Mouse (Mus musculus) skeletal muscle tissue, adult 2 months (tissue): ENCODE measurements at regions not wholly inside any gene's neighbourhood (a gene's known extent, or its start where the extent isn't known, plus 50 kb on each side); places are given as distances from the start of the nearest gene placed in this dataset.
A peak's percentile ranks its signal among the peaks of the same experiment; 100 is the strongest.

Experiments used
- DNase-seq: peaks from one replicate; pipeline ENCODE4 v3.0.0-alpha.2; 2012; ENCODE audit warnings: low read depth, low spot score

DNA sequence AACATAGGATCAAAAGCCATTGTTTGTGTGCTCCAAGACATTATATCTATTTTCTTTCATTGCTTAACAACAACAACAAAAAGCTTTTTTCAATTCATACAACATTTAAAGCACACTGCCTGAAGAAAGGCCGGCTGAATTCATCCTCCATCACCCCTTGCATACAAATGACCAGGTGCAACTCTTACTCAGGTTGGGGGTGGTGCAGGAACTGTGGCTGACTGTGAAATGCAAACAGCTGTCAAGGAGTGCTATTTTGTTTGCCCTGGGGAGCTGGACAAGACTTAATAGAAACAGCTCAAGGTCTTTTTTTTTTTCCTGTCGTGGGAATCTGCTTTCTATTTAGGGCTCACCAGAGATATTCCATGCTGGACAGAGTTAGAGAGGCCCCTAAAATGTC, 406.6 kb upstream of the Cldn34d start:
- DNase-seq = no peak

GRCm38 (mm10) chrX:77013890-77014289, 411.2 kb upstream of the Cldn34d start:
- no peak for DNase-seq

DNA sequence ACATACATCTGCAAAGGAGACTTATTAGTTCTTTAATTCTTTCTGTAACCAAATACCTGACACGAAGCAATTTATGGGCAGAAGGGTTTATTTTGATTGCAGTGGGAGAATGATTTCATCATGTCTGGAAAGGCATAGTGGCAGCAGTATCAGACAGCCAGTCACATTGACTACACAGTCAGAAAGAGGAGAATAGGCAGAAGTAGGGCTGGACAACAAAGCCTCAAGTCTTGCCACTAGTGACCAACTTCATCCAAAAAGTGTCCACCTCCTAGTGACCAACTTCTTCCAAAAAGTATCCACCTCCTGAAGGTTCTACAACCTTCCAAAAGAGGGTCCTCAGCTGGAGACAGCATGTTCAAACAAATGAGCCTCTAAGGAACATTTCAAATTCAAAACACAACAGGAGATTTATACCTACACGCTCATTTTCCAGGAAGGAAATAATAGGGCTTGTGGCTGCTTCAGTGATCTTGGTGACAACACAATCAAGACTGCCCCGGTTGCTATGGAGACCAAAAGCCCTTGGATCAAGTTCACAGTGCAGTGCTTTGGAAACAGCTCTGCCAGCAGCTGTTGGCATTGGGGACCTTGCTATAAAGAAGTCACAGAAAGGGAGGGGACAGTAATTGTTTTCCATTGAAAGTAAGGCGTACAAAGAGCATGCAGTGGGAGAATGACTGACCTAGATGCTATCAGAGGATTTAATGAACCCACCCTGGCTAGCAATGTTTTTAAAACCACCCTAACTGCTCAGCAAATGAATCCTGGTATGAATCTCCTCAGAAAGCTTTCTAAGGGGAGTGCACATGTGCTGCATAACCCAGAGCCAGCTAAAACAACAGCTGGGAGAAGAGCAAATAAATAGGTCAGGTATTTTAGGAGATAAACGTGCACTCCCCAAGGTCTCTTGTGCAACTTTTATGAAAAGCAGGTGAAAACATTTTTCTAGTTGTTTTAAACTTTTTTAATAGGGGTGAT, 448.0 kb upstream of the Cldn34d start:
- DNase-seq = peak; percentile 31

- peak; percentile 32 for DNase-seq
Observed at GRCm38 (mm10) chrX:77052036-77052435, 449.3 kb upstream of the Cldn34d start.

DNA sequence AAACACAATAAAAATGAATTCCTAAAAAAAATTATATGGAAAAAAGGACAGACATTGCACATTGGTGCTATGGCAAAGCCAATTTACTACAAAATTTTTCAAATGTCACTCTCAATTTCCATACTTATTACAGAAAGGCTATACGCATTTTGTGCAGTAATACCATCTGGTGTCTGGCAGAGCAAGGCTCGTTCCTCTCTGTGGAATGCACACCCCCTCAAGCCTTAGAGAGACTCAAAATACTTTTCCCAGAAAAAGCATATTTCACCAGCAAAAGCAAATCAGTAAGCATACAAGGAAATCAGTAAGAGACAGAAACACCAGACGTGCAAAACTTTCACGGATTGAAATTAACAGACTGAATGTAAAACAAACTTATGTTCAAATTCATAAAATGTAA, 431.0 kb upstream of the Tbl1x start:
- no peak for DNase-seq

DNA sequence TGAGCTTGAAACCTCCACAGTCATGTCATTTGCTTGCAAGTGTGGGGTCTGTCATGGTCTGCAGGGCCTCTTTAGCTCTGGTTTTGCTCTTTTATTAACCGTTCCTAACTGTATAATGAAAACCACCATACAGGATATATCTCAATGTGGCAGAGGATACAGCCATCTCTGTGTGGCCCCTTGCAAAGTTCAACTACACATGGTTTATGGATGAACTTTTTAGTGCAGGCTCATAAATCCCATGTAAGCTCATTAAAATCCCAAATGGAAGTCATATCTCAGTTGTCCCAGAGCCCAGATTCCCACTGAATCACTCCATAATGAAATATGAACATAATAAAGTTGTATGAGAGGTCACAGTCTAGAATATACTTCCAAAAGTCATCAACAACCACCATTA, 428.1 kb upstream of the Tbl1x start:
- DNase-seq = no peak

DNA sequence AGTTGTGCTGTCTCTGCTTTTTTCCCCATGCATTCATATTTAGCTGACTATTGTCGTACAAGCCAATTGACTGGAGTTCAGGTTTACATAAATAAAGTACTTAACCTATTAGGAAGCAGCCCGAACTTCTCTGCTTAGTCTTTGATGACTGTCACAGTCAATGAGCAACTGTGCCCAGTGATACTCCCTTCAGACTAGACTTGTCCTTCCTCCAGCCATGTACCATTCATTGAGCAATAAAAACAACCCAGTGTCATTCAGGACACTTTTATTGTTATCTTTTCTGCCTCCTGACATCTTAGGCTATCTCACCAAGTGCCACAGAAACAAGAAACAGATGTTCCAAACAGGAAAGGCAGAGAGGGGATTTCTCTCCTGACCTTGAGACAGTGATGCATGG, 389.1 kb upstream of the Tbl1x start:
- DNase-seq = no peak
